Mouse (Mus musculus): Measurements from ENCODE around the gene Ppp1cb.

- TF ChIP-seq CTCF (conservative IDR thresholded peaks at IDR 0.05; ENCODE audit: low read length) (no peak), NANOG (IDR thresholded peaks at IDR 0.05; ENCODE audit: borderline replicate concordance, low read length) (no peak)
Observed at GRCm38 (mm10) chr5:32459882-32460751, 1.5 kb downstream of the Ppp1cb start.
